Mouse (Mus musculus) testis, adult 10 weeks (tissue): ENCODE data around the gene Dpep3. TPM values are rescaled to one million over a fixed set of nuclear protein-coding genes. Genes with fewer than 3 reads are reported as not detected.

ENCODE experiments used
- polyA plus RNA-seq: library from polyadenylated mRNA; stranded (reverse); fragments of 350-450 nt; fragmentation: Illumina TruSeq; extraction: RNeasy Lipid Tissue Mini Kit (QIAGEN cat#74804); gene quantifications from one replicate; pipeline ENCODE4 v1.2.3, GENCODE M21; 2014; ENCODE audit warnings: low read depth, low replicate concordance

The Dpep3 gene
- polyA plus RNA-seq, result 48.5 TPM

DNA sequence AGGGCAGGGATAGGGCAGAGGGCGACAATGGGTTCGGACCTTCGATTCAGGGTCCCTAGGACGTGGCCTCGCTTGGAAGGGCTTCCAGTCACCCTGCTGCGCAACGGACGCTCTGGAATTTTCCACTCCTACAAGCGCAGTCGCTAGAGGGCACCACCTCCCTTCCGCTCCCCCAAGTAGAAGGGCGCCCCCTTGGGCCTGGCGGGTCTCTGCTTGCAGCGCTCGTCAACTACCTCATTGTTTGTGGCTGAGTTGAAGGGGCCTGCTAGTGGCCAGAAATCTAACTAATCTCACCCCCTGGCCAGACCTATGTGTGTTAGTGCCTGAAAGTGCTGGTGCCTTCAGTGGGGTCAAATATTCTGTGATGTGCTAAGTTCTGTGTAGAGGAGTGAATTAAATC, at the start of gene Dpep3:
Gene Dpep3, minus strand, starts transcription at position 105 of the 400 bp plus-strand sequence.

GRCm38 (mm10) chr8:106011643-106011986, 32.4 kb upstream of the Dpep3 start, which contains the start of gene Ddx28:
Ddx28 (minus strand) TSS chr8:106011882.

GRCm38 (mm10) chr8:106005875-106006274, 26.6 kb upstream of the Dpep3 start, which contains the start of gene Dpep2nb:
Dpep2nb (minus strand) TSS chr8:106005975.

GRCm38 (mm10) chr8:105990856-105991387, 11.7 kb upstream of the Dpep3 start, which contains the start of gene Dus2:
Dus2 (plus strand) TSS chr8:105991337.

DNA sequence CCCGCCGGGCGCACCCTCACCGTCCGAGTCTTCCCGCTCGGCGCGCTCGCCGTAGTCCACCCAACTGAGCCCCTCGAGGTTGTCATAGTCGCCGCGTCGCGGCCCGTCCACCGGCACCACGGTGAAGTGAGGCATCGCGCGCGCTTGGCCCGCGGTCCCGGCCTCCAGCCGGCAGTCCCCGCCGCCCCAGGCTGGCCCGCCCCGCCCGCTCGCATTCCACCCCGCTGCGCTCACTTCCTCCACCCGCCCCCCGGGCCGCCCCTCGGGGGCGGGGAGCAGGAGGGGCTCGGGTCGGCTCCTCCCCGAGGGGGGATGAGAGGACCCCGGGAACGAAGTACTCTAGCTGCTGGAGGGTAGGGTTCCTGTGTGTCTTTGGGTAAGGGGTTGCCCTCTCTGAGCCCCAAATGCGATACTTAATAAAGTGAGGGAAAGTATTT, 13.3 kb downstream of the Dpep3 start, which contains the start of gene Slc12a4:
Gene Slc12a4, minus strand, starts transcription at position 193 of the 437 bp plus-strand sequence.

DNA sequence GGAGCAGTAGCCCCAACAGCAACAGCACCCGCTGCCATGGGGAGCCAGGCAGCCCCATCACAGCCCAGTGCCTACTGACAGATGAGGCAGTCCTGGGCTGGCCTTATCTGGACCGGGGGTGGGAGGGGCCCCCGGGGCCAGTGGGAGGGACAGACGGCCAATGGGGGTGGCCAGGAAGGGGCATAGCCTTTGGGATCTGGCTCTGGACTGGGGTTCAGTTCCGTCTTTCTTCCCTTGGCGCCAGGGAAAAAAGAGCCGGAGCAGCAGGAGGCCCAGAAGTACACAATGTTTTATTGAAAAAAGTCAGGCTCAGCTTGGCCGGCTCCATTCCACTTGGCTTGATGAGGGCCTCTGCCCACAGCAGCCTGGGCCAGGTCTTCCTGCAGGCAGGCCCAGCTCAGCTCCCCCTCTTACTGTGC, 35.9 kb downstream of the Dpep3 start, which contains the start of gene Lcat:
Gene Lcat, minus strand, starts transcription at position 62 of the 419 bp plus-strand sequence.

GRCm38 (mm10) chr8:105938306-105938669, 40.9 kb downstream of the Dpep3 start, which contains the start of gene Psmb10:
Psmb10 (minus strand) TSS chr8:105938444.

DNA sequence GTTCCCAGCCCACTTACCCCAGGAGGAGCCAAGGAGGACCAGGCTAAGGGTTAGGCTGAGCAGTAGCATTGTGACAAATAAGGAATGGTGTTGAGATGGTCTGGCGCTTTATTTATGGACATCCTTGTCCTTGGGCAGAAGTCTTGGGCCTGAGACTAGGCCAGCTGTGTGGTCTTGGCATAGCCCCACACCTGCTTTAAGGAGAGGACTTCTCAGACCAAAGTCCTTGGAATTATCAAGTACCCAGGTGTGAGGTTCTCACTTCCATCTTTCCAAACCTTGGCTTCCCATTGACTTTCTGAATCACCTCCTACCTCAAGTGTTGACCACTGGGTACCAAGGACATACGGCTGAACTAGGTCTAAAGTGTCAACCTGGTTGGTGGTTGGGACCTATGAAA, 45.5 kb downstream of the Dpep3 start, which contains the start of gene Ctrl:
Gene Ctrl, minus strand, starts transcription at position 101 of the 400 bp plus-strand sequence.

Other genes starting within 250 kb of the Dpep3 start
- gene Gfod2, start 220.8 kb downstream of the Dpep3 start, polyA plus RNA-seq, result 0.24 TPM
- 11.3 TPM for gene Ranbp10, start 152.1 kb downstream of the Dpep3 start, polyA plus RNA-seq
- gene Tsnaxip1, start 151.7 kb downstream of the Dpep3 start, polyA plus RNA-seq, result 174 TPM
- 1.8 TPM for gene Cenpt, start 126.2 kb downstream of the Dpep3 start, polyA plus RNA-seq
- 5.0 TPM for gene Thap11, start 124.3 kb downstream of the Dpep3 start, polyA plus RNA-seq
- gene Nutf2, start 118.8 kb downstream of the Dpep3 start, polyA plus RNA-seq, result 31.1 TPM
- gene Edc4, start 98.5 kb downstream of the Dpep3 start, polyA plus RNA-seq, result 10.5 TPM
- gene Nrn1l, start 85.9 kb downstream of the Dpep3 start, polyA plus RNA-seq, result not detected
- 2.4 TPM for gene Pskh1, start 79.0 kb downstream of the Dpep3 start, polyA plus RNA-seq
- gene Ctrl, start 45.6 kb downstream of the Dpep3 start, polyA plus RNA-seq, result not detected
- gene Psmb10, start 41.0 kb downstream of the Dpep3 start, polyA plus RNA-seq, result 0.31 TPM
- gene Lcat, start 36.0 kb downstream of the Dpep3 start, polyA plus RNA-seq, result 0.31 TPM
- gene Slc12a4, start 13.3 kb downstream of the Dpep3 start, polyA plus RNA-seq, result 0.39 TPM
- gene Dus2, start 11.9 kb upstream of the Dpep3 start, polyA plus RNA-seq, result 4.0 TPM
- gene Dpep2nb, start 26.5 kb upstream of the Dpep3 start, polyA plus RNA-seq, result 0.52 TPM
- 2.8 TPM for gene Ddx28, start 32.5 kb upstream of the Dpep3 start, polyA plus RNA-seq
- 30.0 TPM for gene Nfatc3, start 79.4 kb upstream of the Dpep3 start, polyA plus RNA-seq
- 0.14 TPM for gene Esrp2, start 157.5 kb upstream of the Dpep3 start, polyA plus RNA-seq
- gene Pla2g15, start 171.0 kb upstream of the Dpep3 start, polyA plus RNA-seq, result 0.71 TPM
- 30.8 TPM for gene Slc7a6, start 189.4 kb upstream of the Dpep3 start, polyA plus RNA-seq
- 39.0 TPM for gene Slc7a6os, start 231.5 kb upstream of the Dpep3 start, polyA plus RNA-seq
- gene Prmt7, start 231.5 kb upstream of the Dpep3 start, polyA plus RNA-seq, result 36.2 TPM